Mouse (Mus musculus): ENCODE measurements around the gene Fbxo21.

Fbxo21 gene

GRCm38 (mm10) chr5:118057508-118058111 is 81.1 kb downstream of the Fbxo21 start:
- no peaks in the 10 kb centered on the region for H3K27me3 ChIP-seq (ENCODE audit: control insufficient read depth, insufficient read depth, low read length, poor library complexity, severe bottlenecking)

DNA sequence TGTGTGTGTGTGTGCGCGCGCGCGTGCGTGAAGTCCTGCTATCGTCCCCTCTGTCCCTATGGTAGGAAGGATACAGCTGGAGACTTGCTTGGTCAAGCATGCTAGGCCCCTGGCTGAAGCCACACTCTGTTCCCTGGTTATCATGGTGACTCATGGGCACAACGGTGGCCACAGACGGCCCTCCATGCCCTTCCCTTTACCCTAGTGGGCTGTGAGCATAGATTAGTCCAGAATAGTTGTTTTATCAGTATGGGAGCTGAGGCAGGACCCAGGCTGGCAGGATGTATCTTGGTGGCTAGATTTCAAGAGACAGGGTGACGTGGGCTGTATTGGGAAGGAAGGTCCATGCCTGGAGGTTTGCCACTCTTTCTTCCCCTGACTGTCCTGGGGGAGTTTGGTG is 82.3 kb downstream of the Fbxo21 start:
- DNase-seq (ENCODE audit: low read depth, low spot score), result no peak
- H3K36me3 ChIP-seq (ENCODE audit: control insufficient read depth, insufficient read depth, low read length, poor library complexity, severe bottlenecking), result no peaks in the 10 kb centered on the region
- H3K27me3 ChIP-seq (ENCODE audit: control insufficient read depth, insufficient read depth, low read length, poor library complexity, severe bottlenecking), result no peaks in the 10 kb centered on the region

More at GRCm38 (mm10) chr5:118057508-118058111, 81.1 kb downstream of the Fbxo21 start:
- no peaks in the 10 kb centered on the region for H3K36me3 ChIP-seq (ENCODE audit: control insufficient read depth, insufficient read depth, low read length, poor library complexity, severe bottlenecking)
- DNase-seq (ENCODE audit: low read depth, low spot score), result no peak

DNA sequence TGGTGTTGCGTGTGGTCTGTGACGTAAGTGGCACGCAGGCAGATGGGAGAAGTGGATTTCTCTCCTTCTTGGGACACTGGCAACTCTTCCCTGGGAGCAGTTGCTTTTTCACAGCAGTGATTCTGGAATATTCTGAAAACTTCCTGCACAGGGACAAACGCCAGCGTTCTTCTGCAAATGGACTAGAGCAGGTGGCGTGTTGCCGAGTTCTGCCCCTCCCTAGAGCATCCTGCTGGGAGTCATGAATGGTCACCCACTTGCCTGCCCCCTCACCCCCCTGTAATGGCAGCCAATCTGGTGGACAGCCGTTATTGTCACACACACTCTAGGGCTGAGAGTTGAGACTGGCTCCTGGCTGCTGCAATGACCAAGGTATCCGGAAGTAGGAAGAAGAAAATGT is 83.1 kb downstream of the Fbxo21 start:
- Histone ChIP-seq H3K36me3 (ENCODE audit: control insufficient read depth, insufficient read depth, low read length, poor library complexity, severe bottlenecking) (no peaks in the 10 kb centered on the region), H3K27me3 (ENCODE audit: control insufficient read depth, insufficient read depth, low read length, poor library complexity, severe bottlenecking) (no peaks in the 10 kb centered on the region)
- no peak for DNase-seq (ENCODE audit: low read depth, low spot score)
